Mouse (Mus musculus) heart, embryonic 12.5 days (tissue): ENCODE measurements around the gene Tor1aip1. TPM values are rescaled to one million over a fixed set of nuclear protein-coding genes. Genes with fewer than 3 reads are reported as not detected.

ENCODE experiments used
- ATAC-seq: fragments of 200-750 bp; cut with Nextera tagmentation; 2 replicates; pipeline ENCODE4 v1.8.0; 2017; ENCODE audit warnings: moderate TSS enrichment, moderate library complexity; ENCODE audit not compliant: insufficient number of reproducible peaks, low FRiP score
- H3K27ac ChIP-seq: fragments of 300-500 bp; sonication (generic); 2 replicates; pipeline ENCODE4 v1.5.1; 2016; ENCODE audit warnings: mild to moderate bottlenecking, moderate library complexity; ENCODE audit not compliant: poor library complexity, severe bottlenecking
- H3K27me3 ChIP-seq: fragments of 300-500 bp; sonication (generic); replicated peaks from 2 replicates; pipeline ENCODE4 v1.6.1; 2016; ENCODE audit warnings: mild to moderate bottlenecking, moderate library complexity
- H3K36me3 ChIP-seq: fragments of 300-500 bp; sonication (generic); 2 replicates; pipeline ENCODE4 v1.6.1; 2016; ENCODE audit warnings: mild to moderate bottlenecking, moderate library complexity
- H3K4me1 ChIP-seq: fragments of 300-500 bp; sonication (generic); replicated peaks from 2 replicates; pipeline ENCODE4 v1.6.1; 2016; ENCODE audit warnings: mild to moderate bottlenecking
- H3K4me2 ChIP-seq: fragments of 300-500 bp; sonication (generic); 2 replicates; pipeline ENCODE4 v1.6.1; 2016; ENCODE audit warnings: mild to moderate bottlenecking, moderate library complexity
- H3K4me3 ChIP-seq: fragments of 300-500 bp; sonication (generic); 2 replicates; pipeline ENCODE4 v1.5.1; 2016; ENCODE audit warnings: mild to moderate bottlenecking
- H3K9ac ChIP-seq: fragments of 300-500 bp; sonication (generic); 2 replicates; pipeline ENCODE4 v1.6.1; 2016; ENCODE audit warnings: mild to moderate bottlenecking, moderate library complexity
- H3K9me3 ChIP-seq: fragments of 300-500 bp; sonication (generic); replicated peaks from 2 replicates; pipeline ENCODE4 v1.6.1; 2016; ENCODE audit warnings: mild to moderate bottlenecking, moderate library complexity
- WGBS: fragments of 180-500 bp; shearing (Covaris S2); methylation state at CpG from one replicate; pipeline ENCODE4 v1.1.7; 2016; 5-methylcytosine and 5-hydroxymethylcytosine counted together
- polyA plus RNA-seq: library from polyadenylated mRNA; unstranded; fragments of >200 nt; fragmentation: Nextera tagmentation; extraction: Ambion mirVana; gene quantifications from 2 replicates; pipeline ENCODE4 v1.2.1, GENCODE M21; 2016

Gene Tor1aip1
- polyA plus RNA-seq, 1 experiment from 2014 or later, result 36.9 TPM

GRCm38 (mm10) chr1:155990391-155990790, 45.9 kb downstream of the Tor1aip1 start:
- Histone ChIP-seq H3K4me2 (peak overlapping the region; percentile 31), H3K9ac (no peak overlapping the region), H3K27me3 (no peaks in the 10 kb centered on the region), H3K9me3 (no peaks in the 10 kb centered on the region; the same call in 1 of the 2 replicates), H3K4me1 (peaks cover 20% of the 10 kb centered on the region), H3K4me3 (no peak overlapping the region), H3K36me3 (no peaks in the 10 kb centered on the region), H3K27ac (no peak overlapping the region)
- WGBS, result 37% methylated on average over 11 of the region's 11 CpGs
- no peak for ATAC-seq

- no peak overlapping the region for H3K4me3 ChIP-seq
- ATAC-seq, result no peak
- 14% methylated on average over 2 of the region's 2 CpGs for WGBS
- H3K27ac ChIP-seq, result no peak overlapping the region
- no peak overlapping the region for H3K9ac ChIP-seq
- H3K4me2 ChIP-seq, result no peak overlapping the region
- no peaks in the 10 kb centered on the region; the same call in 1 of the 2 replicates for H3K9me3 ChIP-seq
- peaks cover 18% of the 10 kb centered on the region for H3K4me1 ChIP-seq
- no peaks in the 10 kb centered on the region for H3K36me3 ChIP-seq
- H3K27me3 ChIP-seq, result no peaks in the 10 kb centered on the region
Observed at GRCm38 (mm10) chr1:155989387-155989786, 46.9 kb downstream of the Tor1aip1 start.

- H3K9ac ChIP-seq, result no peak overlapping the region
- no peak overlapping the region for H3K4me2 ChIP-seq
- WGBS, result 75% methylated on average over 2 of the region's 2 CpGs
- no peaks in the 10 kb centered on the region for H3K27me3 ChIP-seq
- peaks cover 18% of the 10 kb centered on the region for H3K4me1 ChIP-seq
- no peaks in the 10 kb centered on the region for H3K36me3 ChIP-seq
- no peak overlapping the region for H3K4me3 ChIP-seq
- ATAC-seq, result no peak
- no peaks in the 10 kb centered on the region; the same call in 1 of the 2 replicates for H3K9me3 ChIP-seq
- no peak overlapping the region for H3K27ac ChIP-seq
Observed at GRCm38 (mm10) chr1:155987625-155988024, 48.7 kb downstream of the Tor1aip1 start.

- 18% methylated on average over 2 of the region's 2 CpGs for WGBS
- Histone ChIP-seq H3K4me2 (no peak overlapping the region), H3K27ac (no peak overlapping the region), H3K9me3 (no peaks in the 10 kb centered on the region), H3K27me3 (no peaks in the 10 kb centered on the region), H3K4me3 (no peak overlapping the region), H3K4me1 (peaks cover 7% of the 10 kb centered on the region), H3K36me3 (no peaks in the 10 kb centered on the region), H3K9ac (no peak overlapping the region)
- ATAC-seq, result no peak
Observed at GRCm38 (mm10) chr1:155974931-155975330, 61.3 kb downstream of the Tor1aip1 start.

DNA sequence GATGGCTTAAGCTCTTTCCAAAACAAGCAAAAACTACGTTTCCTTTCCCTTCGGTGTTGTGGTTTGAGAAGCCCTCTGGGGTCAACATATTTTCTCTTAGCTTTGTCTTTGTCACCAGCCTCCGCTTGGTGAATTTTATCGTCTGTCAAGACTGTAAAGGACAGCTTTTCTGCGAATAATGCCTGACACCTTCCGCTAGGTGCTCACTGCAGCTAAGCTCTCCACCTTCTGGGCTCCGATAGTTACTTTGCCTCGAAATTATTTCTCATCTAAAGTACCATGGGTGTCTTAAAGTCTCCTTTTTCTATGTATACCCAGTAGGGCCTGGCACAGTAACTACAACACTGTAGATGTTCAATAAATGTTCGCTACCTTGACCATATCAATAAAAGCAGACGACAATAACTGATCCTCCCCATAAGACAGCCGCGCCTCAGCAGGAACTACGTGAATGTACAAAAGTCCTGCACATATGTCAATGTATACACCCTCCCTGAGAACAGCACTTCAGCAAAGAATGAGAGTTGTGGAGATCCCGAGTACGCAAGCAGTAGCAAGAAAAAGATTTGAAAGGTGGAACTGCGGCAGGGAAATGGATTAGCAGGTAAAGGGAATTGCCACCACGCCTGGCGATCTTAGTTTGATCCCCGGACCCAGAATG, 62.4 kb downstream of the Tor1aip1 start:
- H3K27ac ChIP-seq, result peak overlapping the region; percentile 97
- H3K9me3 ChIP-seq, result no peaks in the 10 kb centered on the region
- H3K4me3 ChIP-seq, result peak overlapping the region; percentile 84
- no peak for ATAC-seq
- no peaks in the 10 kb centered on the region for H3K36me3 ChIP-seq
- H3K27me3 ChIP-seq, result no peaks in the 10 kb centered on the region
- H3K4me2 ChIP-seq, result peak overlapping the region; percentile 85
- peak overlapping the region; percentile 78 for H3K9ac ChIP-seq
- H3K4me1 ChIP-seq, result peaks cover 9% of the 10 kb centered on the region
- 8% methylated on average over 19 of the region's 19 CpGs for WGBS

- Histone ChIP-seq H3K27me3 (no peaks in the 10 kb centered on the region), H3K9ac (peak within 1 kb of the TSS; percentile 96), H3K36me3 (no peaks in the 10 kb centered on the region), H3K27ac (peak within 1 kb of the TSS; percentile 97), H3K4me1 (peaks cover 9% of the 10 kb centered on the region), H3K9me3 (no peaks in the 10 kb centered on the region), H3K4me3 (peak within 1 kb of the TSS; percentile 84), H3K4me2 (peak within 1 kb of the TSS; percentile 85)
- ATAC-seq, result peak; percentile 98
- under 1% methylated on average over 45 of the region's 57 CpGs for WGBS
Observed at GRCm38 (mm10) chr1:155973068-155973718, 63.1 kb downstream of the Tor1aip1 start, which contains the start of gene Cep350. TSS of gene Cep350 (minus strand) at chr1:155973255.

DNA sequence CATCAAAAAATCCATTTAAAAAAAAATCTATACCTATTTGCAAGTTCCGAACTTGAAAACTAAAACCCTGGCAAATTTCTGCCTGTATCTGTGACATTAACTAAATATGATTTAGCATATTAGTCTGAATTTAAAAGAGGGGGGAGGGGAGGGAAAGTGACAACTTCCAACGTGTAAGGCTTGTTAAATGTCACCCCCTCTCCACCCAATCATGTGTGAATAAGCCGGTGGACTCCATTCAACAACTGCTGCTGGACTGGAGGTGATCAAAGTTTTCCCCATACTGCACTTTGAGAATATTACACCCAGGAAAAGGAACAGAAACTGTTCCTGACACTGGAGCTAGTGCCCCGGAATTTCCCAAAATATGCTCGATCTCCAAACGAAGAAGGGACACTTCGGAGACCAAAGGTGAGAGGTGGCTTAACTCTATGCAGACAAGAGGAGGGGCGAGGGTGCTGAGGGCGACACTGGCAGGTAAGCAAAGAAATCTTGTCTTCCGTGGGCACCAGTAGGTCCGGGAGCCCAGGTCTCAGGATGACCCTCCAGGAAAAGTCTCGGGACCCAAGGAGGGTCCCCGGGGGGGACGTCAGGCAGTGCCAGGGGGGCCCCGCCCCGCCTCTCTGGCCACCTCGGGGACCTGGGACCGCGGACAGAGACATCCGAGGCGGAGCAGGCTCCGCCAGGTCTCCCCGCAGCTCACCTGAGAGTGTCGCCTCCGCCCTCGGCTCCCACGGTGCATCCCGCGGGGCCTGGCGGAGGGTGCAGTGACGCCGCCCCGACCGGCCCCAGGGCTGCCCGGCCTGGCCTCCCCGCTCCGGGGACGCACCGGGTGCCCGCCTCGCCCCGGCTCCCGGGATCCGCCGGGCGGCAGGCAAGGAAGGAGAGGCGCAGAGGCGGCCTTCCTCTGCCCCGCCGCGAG, 63.9 kb downstream of the Tor1aip1 start:
- peak overlapping the region; percentile 85 for H3K4me2 ChIP-seq
- H3K4me1 ChIP-seq, result peaks cover 9% of the 10 kb centered on the region
- H3K9ac ChIP-seq, result peak overlapping the region; percentile 96
- peak overlapping the region; percentile 84 for H3K4me3 ChIP-seq
- peak; percentile 75 for ATAC-seq
- 2% methylated on average over 42 of the region's 51 CpGs for WGBS
- H3K27ac ChIP-seq, result peak overlapping the region; percentile 97
- no peaks in the 10 kb centered on the region for H3K27me3 ChIP-seq
- no peaks in the 10 kb centered on the region for H3K36me3 ChIP-seq
- no peaks in the 10 kb centered on the region for H3K9me3 ChIP-seq

Other genes with a start within 250 kb of the Tor1aip1 start
- 27.0 and 27.2 TPM in 2 replicates for gene Qsox1, start 223.6 kb downstream of the Tor1aip1 start, polyA plus RNA-seq
- 10.4 and 10.5 TPM in 2 replicates for gene Cep350, start 63.2 kb downstream of the Tor1aip1 start, polyA plus RNA-seq
- gene Tor1aip2, start 1.1 kb downstream of the Tor1aip1 start, polyA plus RNA-seq, result 93.3 and 100 TPM in 2 replicates
- gene Fam163a, start 168.5 kb upstream of the Tor1aip1 start, polyA plus RNA-seq, result 3.0 and 3.6 TPM in 2 replicates